Mouse (Mus musculus) spleen, adult 18-20 months (tissue): ENCODE measurements at regions not wholly inside any gene's neighbourhood (a gene's known extent, or its start where the extent isn't known, plus 50 kb on each side); places are given as distances from the start of the nearest gene placed in this dataset.
A peak's percentile ranks its signal among the peaks of the same experiment; 100 is the strongest.

Source experiments
- DNase-seq, 2 experiments: peaks; one replicate each; pipeline ENCODE4 v3.0.0; 2022; ENCODE audit warnings: mixed read lengths in 2 of 2

- DNase-seq, result no peak
Observed at GRCm38 (mm10) chr11:25335667-25336066, 874.9 kb downstream of the 5730522E02Rik start.

DNA sequence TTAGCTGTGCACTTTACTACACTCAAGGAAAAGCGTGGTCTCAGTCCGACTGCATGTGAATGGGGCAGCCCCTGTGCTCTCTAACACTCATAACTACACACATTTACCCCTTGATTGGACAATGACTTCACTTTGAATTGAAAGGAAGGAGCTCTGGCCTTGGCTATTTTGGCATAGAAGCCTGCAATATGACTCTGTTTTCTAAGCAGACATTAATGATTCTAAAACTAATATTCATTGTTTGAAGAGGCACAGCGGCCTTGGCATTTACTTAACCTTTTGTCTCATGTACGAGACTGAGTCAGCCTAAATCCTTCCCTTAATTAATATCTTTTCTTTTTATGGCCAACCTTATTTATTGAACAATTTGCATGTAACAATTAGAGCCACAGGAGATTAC, 879.9 kb downstream of the 5730522E02Rik start:
- DNase-seq, result no peak

- no peak for DNase-seq
Observed at GRCm38 (mm10) chr11:25322426-25322825, 888.1 kb downstream of the 5730522E02Rik start.

DNA sequence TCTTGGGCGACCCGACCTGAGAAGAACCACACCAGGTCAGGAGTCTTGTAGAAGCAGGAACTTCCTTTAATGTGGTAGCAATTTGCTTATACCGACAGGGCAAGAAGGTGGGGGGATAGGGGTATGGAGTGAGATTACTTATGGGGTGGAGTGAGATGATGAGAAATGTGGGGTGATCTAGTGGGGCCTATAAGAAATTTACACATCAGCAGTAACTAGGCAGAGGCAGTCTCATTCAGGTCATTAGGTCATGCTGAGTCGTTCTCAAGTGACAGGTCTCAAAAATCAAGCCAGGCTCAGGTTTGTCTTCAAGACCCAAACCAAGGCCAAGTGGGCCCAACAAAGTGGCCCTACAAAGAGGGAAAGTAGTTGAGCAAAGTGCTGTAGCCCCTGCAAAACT, 889.1 kb downstream of the 5730522E02Rik start:
- DNase-seq, result no peak

GRCm38 (mm10) chr11:25314645-25315044, 895.9 kb downstream of the 5730522E02Rik start:
- no peak for DNase-seq

- DNase-seq, result no peak
Observed at GRCm38 (mm10) chr11:25313879-25314278, 896.7 kb downstream of the 5730522E02Rik start.

DNA sequence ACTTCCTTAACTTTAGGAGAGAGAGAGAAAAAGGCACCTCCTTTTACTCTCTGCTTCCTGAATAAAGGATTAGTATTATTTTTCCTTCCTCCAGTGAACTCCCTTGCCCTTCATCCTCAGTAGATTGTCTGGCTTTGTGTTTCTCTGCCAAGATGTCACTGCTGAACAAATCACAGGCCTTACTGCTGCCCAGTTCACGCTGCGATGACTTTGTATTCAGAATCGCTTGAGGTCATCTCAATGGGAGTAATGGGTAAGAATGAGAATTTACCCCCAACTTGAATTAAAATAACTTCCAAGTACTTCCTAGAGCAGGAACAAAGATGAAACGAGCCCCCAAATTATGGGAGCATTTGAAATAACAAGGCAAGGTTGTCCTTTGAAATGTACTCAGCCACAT, 897.3 kb downstream of the 5730522E02Rik start:
- no peak for DNase-seq

DNA sequence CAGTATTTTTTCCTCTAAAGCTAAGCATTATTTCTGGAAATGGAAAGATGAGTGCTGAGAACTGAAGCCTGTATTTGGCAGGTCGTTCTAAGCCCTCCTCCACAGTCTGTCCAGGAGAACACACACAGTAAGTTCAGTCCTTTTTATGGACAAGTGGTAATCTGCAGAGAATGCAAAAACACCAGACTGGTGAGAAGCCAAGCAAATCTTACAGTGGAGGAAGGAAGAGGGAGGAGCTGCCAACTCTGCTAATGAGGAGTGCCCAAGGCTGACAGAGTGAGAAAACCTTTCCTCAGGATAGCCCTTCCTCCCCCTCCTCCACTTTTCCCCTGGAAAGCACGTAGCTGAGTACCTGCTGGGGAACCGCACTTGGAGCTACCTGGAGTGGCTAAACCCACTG, 899.8 kb downstream of the 5730522E02Rik start:
- DNase-seq, result no peak

GRCm38 (mm10) chr11:25301130-25301529, 909.4 kb downstream of the 5730522E02Rik start:
- peak; percentile 24 to 69 for DNase-seq

DNA sequence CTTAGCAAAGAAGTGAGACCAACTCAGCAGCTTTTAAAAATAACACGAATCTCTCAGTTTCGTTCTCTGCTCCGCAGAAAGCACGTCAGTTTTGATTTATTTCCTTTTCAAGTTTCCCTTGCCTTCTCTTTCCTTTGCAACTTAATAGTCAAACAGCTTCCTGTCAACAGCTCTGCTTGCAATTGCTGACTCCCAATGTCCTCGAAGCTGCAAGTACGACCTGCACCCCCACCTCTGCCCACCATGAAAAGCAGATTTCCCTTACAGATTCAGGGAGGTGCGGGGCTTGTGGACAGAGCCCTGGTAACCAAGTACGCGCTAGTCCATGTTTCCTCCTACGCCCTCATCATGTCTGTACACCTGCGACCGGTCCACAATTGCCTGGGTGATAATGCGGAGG, 922.2 kb downstream of the 5730522E02Rik start:
- no peak for DNase-seq

GRCm38 (mm10) chr11:25287458-25288247, 922.9 kb downstream of the 5730522E02Rik start:
- DNase-seq, result no peak

DNA sequence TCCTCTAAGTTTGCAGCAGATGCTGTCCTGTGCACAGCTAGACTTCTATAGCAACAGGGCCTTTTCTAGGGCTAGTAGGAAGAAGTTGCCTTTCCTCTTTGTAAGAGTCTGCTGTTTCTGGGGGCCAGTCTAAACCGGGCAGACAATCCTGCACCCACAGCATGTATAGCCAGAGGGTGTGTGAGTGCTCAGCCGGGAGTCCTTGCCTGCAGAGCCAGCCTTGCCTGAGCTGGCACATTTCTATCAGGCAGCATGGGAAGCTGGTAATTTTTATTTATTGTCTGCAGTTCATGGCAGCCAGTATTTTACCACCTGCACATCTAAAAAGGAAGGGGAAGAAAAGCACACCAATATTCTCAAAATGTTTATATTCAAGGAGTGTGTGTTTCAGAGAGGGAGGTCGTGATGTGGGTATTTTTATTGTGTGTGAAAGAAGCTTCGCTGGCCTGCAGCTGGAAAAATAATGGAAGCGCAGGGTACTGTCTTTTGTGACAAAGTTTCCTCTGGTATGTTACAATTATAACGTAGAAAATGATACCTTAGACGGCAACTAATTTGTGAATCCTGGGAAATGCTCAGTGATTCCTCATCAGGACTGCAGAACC, 940.5 kb downstream of the 5730522E02Rik start:
- no peak for DNase-seq

DNA sequence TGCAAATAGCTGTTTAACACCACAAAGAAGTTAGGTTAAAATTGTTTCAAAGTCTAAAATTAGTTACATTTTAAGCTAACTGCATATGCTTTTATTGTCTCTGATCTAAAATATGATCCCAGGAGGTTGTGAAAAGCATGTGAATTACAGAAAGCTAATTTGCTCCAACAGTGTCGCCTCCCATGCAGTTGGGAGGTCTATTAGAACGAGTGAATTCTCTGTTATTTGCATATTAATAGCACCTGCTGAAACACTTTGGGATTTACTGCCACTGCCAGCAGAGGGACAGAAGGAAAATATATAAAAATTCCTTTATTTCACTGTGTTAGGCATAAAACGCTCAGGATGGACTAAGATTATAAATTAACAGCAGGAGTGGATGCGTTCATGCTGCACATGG, 947.7 kb downstream of the 5730522E02Rik start:
- DNase-seq, result no peak

DNA sequence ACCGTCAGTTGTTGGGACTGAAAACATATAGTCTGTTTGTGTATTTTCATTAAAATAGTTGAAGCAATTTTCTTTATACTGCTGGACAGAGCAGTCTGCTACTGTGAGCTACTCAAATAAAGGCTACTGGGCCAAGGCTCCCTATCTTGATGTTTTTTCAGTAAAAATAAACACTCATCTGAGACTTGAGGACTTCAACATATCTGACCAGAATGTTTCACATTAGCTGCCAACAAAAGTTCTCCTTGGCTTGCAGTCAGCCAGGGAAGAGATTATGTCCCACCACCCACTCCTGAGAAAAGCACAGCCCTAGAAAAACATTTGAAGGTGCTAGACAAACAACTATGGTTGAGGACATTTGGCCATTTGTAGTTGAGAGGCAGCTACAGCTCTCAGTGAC, 950.9 kb downstream of the 5730522E02Rik start:
- no peak for DNase-seq

DNA sequence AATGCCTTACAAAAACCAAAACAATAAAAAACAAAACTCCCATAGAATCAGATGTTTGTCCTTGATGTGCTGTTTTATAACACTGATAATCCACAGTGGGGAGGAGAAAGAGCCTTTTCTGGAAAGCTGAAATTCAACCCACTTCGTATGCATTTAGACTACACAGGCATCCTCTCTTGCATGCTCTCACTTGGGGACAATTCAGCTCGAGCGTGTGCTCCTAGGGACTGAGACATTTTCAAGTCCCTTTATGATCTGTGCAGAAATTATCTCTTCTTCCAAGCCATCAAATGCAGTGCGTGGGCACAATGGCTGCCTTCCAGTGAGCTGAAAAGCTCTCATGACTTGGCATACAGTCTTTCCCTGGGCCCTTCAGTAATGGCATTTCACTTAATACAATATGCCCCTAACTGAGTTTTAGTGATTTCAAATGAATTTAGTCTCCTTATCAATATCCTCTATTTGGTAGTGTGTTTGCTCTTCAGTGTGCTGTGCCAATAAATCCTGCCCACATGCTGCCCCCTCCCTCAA, 977.1 kb downstream of the 5730522E02Rik start:
- no peak for DNase-seq
